Mouse (Mus musculus): ENCODE results near the gene Itga6. TPM values are rescaled to one million over a fixed set of nuclear protein-coding genes. Genes with fewer than 3 reads are reported as not detected.

Itga6 gene
- polyA plus RNA-seq, 1 experiment = 14.9 TPM

GRCm38 (mm10) chr2:71748451-71748850 is 3.0 kb downstream of the Itga6 start:
- Histone ChIP-seq H3K27ac (replicated peaks; ENCODE audit: low read depth, low read length) (no peak overlapping the region), H3K4me3 (ENCODE audit: insufficient read depth, low read depth, low read length) (no peak overlapping the region), H3K4me1 (ENCODE audit: control insufficient read depth, insufficient read depth, insufficient read length, low read length) (peaks cover 29% of the 10 kb centered on the region)

GRCm38 (mm10) chr2:71749367-71750086 is 4.1 kb downstream of the Itga6 start:
- H3K4me3 ChIP-seq (ENCODE audit: insufficient read depth, low read depth, low read length) = no peak overlapping the region
- peaks cover 25% of the 10 kb centered on the region for H3K4me1 ChIP-seq (ENCODE audit: control insufficient read depth, insufficient read depth, insufficient read length, low read length)
- 0 out of 2 replicates have a peak overlapping the region, but pooled peaks have one; percentile 2 for H3K27ac ChIP-seq (replicated peaks; ENCODE audit: low read depth, low read length)

- Histone ChIP-seq H3K4me3 (ENCODE audit: insufficient read depth, low read depth, low read length) (no peak overlapping the region), H3K4me1 (ENCODE audit: control insufficient read depth, insufficient read depth, insufficient read length, low read length) (peaks cover 19% of the 10 kb centered on the region), H3K27ac (replicated peaks; ENCODE audit: low read depth, low read length) (0 out of 2 replicates have a peak overlapping the region, but pooled peaks have one; percentile 2)
These were observed 4.7 kb downstream of the Itga6 start for GRCm38 (mm10) chr2:71750087-71750453.

- peaks cover 25% of the 10 kb centered on the region for H3K4me1 ChIP-seq (ENCODE audit: control insufficient read depth, insufficient read depth, insufficient read length, low read length)
- H3K27ac ChIP-seq (replicated peaks; ENCODE audit: low read depth, low read length) = peak overlapping the region; percentile 88
- no peak overlapping the region for H3K4me3 ChIP-seq (ENCODE audit: insufficient read depth, low read depth, low read length)
These were observed 5.9 kb downstream of the Itga6 start for GRCm38 (mm10) chr2:71751336-71751735.

GRCm38 (mm10) chr2:71751863-71752262 is 6.4 kb downstream of the Itga6 start:
- Histone ChIP-seq H3K4me3 (ENCODE audit: insufficient read depth, low read depth, low read length) (no peak overlapping the region), H3K4me1 (ENCODE audit: control insufficient read depth, insufficient read depth, insufficient read length, low read length) (peaks cover 26% of the 10 kb centered on the region), H3K27ac (replicated peaks; ENCODE audit: low read depth, low read length) (peak overlapping the region; percentile 88)

GRCm38 (mm10) chr2:71752383-71752782 is 7.0 kb downstream of the Itga6 start:
- H3K4me3 ChIP-seq (ENCODE audit: insufficient read depth, low read depth, low read length) = no peak overlapping the region
- peaks cover 30% of the 10 kb centered on the region for H3K4me1 ChIP-seq (ENCODE audit: control insufficient read depth, insufficient read depth, insufficient read length, low read length)
- peak overlapping the region; percentile 77 for H3K27ac ChIP-seq (replicated peaks; ENCODE audit: low read depth, low read length)

GRCm38 (mm10) chr2:71753161-71753560 is 7.7 kb downstream of the Itga6 start:
- H3K27ac ChIP-seq (replicated peaks; ENCODE audit: low read depth, low read length) = 0 out of 2 replicates have a peak overlapping the region, but pooled peaks have one; percentile 38

GRCm38 (mm10) chr2:71755748-71756147 is 10.3 kb downstream of the Itga6 start:
- Histone ChIP-seq H3K4me1 (ENCODE audit: control insufficient read depth, insufficient read depth, insufficient read length, low read length) (peaks cover 30% of the 10 kb centered on the region), H3K27ac (replicated peaks; ENCODE audit: low read depth, low read length) (peak overlapping the region; percentile 73), H3K4me3 (ENCODE audit: insufficient read depth, low read depth, low read length) (no peak overlapping the region)

More at GRCm38 (mm10) chr2:71753161-71753560, 7.7 kb downstream of the Itga6 start:
- Histone ChIP-seq H3K4me1 (ENCODE audit: control insufficient read depth, insufficient read depth, insufficient read length, low read length) (peaks cover 30% of the 10 kb centered on the region), H3K4me3 (ENCODE audit: insufficient read depth, low read depth, low read length) (no peak overlapping the region)

- Histone ChIP-seq H3K4me3 (ENCODE audit: insufficient read depth, low read depth, low read length) (no peak overlapping the region), H3K4me1 (ENCODE audit: control insufficient read depth, insufficient read depth, insufficient read length, low read length) (peaks cover 21% of the 10 kb centered on the region), H3K27ac (replicated peaks; ENCODE audit: low read depth, low read length) (peak overlapping the region; percentile 42)
These were observed 11.7 kb downstream of the Itga6 start for GRCm38 (mm10) chr2:71757098-71757497.

- H3K4me1 ChIP-seq (ENCODE audit: control insufficient read depth, insufficient read depth, insufficient read length, low read length) = peaks cover 12% of the 10 kb centered on the region
- H3K27ac ChIP-seq (replicated peaks; ENCODE audit: low read depth, low read length) = no peak overlapping the region
- no peak overlapping the region for H3K4me3 ChIP-seq (ENCODE audit: insufficient read depth, low read depth, low read length)
These were observed 13.4 kb downstream of the Itga6 start for GRCm38 (mm10) chr2:71758591-71759531.

GRCm38 (mm10) chr2:71760091-71760490 is 14.7 kb downstream of the Itga6 start:
- no peak overlapping the region for H3K4me3 ChIP-seq (ENCODE audit: insufficient read depth, low read depth, low read length)
- no peak overlapping the region for H3K27ac ChIP-seq (replicated peaks; ENCODE audit: low read depth, low read length)
- H3K4me1 ChIP-seq (ENCODE audit: control insufficient read depth, insufficient read depth, insufficient read length, low read length) = peaks cover 19% of the 10 kb centered on the region

- H3K4me1 ChIP-seq (ENCODE audit: control insufficient read depth, insufficient read depth, insufficient read length, low read length) = peaks cover 20% of the 10 kb centered on the region
- H3K4me3 ChIP-seq (ENCODE audit: insufficient read depth, low read depth, low read length) = no peak overlapping the region
- no peak overlapping the region for H3K27ac ChIP-seq (replicated peaks; ENCODE audit: low read depth, low read length)
These were observed 15.7 kb downstream of the Itga6 start for GRCm38 (mm10) chr2:71761081-71761480.

GRCm38 (mm10) chr2:71764525-71764924 is 19.1 kb downstream of the Itga6 start:
- peak overlapping the region; percentile 95 for H3K27ac ChIP-seq (replicated peaks; ENCODE audit: low read depth, low read length)

GRCm38 (mm10) chr2:71764961-71765735 is 19.7 kb downstream of the Itga6 start:
- peaks cover 17% of the 10 kb centered on the region for H3K4me1 ChIP-seq (ENCODE audit: control insufficient read depth, insufficient read depth, insufficient read length, low read length)
- peak overlapping the region; percentile 95 for H3K27ac ChIP-seq (replicated peaks; ENCODE audit: low read depth, low read length)
- H3K4me3 ChIP-seq (ENCODE audit: insufficient read depth, low read depth, low read length) = no peak overlapping the region

More at GRCm38 (mm10) chr2:71764525-71764924, 19.1 kb downstream of the Itga6 start:
- peaks cover 17% of the 10 kb centered on the region for H3K4me1 ChIP-seq (ENCODE audit: control insufficient read depth, insufficient read depth, insufficient read length, low read length)
- no peak overlapping the region for H3K4me3 ChIP-seq (ENCODE audit: insufficient read depth, low read depth, low read length)

- Histone ChIP-seq H3K4me1 (ENCODE audit: control insufficient read depth, insufficient read depth, insufficient read length, low read length) (peaks cover 22% of the 10 kb centered on the region), H3K27ac (replicated peaks; ENCODE audit: low read depth, low read length) (peak overlapping the region; percentile 95), H3K4me3 (ENCODE audit: insufficient read depth, low read depth, low read length) (no peak overlapping the region)
These were observed 20.6 kb downstream of the Itga6 start for GRCm38 (mm10) chr2:71766007-71766406.
